Mouse (Mus musculus) embryo, embryonic 11 days (tissue): ENCODE measurements around the gene Nr6a1.

Experiments
- DNase-seq: peaks from one replicate; pipeline ENCODE4 v3.0.0-alpha.2; 2015

Nr6a1 gene

GRCm38 (mm10) chr2:38927115-38927979, at the start of gene Nr6a1:
Gene Nr6a1, minus strand, starts transcription at chr2:38927688.
- DNase-seq = peak; percentile 90

DNA sequence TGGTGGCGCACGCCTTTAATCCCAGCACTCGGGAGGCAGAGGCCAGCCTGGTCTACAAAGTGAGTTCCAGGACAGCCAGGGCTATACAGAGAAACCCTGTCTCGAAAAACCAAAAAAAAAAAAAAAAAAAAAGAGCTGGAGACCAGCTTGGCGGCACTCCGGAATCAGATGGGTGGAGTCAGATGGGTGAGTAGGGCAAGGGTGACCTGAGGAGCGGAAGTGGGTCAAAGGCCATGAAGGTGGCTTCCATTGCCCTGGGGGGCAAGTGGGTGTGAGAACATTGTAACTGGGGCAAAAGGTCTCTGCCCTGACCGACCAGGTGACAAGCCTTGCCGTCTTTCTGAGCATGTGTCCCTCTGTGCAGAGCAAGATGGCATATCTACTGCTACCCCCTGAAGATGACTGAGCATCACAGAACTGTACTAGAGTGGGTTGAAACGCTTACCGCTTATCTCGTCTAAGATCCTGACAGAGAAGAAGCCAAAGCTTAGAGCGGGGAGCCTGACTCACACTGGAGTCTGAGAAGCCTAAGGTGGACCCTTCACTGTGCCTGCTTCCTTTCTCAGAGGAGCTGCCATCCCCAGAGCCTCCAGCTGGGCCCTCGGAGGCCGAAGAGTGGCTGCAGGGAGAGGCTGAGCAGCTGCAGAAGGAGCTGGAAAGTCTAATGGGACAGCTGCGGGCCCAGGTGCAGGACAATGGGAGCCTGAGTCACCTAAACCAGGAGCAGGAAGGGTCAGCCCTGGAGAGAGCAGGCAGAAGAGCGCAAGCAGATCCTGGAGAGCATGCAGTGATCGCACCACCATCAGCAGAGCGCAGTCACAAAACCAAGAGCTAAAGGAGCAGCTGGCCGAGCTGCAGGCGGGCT, 48.7 kb upstream of the Nr6a1 start:
- DNase-seq = no peak

GRCm38 (mm10) chr2:38975181-38975580, 47.7 kb upstream of the Nr6a1 start:
- DNase-seq = no peak

- no peak for DNase-seq
These were observed 46.7 kb upstream of the Nr6a1 start for GRCm38 (mm10) chr2:38974171-38974570.

- no peak for DNase-seq
These were observed 46.2 kb upstream of the Nr6a1 start for GRCm38 (mm10) chr2:38973701-38974100.

DNA sequence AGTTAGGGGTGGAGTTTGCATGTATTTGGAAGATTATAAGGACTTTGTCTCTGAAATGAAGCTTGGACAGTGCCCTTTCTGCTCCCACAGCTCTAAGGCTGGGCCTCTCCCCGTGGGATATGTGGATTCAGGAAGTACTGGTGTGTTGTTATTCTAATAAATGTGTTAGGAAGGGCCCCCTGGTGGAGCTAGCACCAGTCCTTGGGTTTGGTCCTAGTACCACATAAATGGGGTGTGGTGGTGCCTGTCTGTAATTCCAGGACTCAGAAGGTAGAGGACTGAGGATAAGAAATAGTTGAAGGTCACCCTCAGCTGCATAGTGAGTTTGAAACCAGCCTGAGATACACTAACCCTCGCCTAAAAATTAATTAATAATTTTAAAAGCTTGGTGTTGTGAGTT, 45.7 kb upstream of the Nr6a1 start:
- DNase-seq = no peak

- DNase-seq = no peak
These were observed 42.6 kb upstream of the Nr6a1 start for GRCm38 (mm10) chr2:38970057-38970456.

DNA sequence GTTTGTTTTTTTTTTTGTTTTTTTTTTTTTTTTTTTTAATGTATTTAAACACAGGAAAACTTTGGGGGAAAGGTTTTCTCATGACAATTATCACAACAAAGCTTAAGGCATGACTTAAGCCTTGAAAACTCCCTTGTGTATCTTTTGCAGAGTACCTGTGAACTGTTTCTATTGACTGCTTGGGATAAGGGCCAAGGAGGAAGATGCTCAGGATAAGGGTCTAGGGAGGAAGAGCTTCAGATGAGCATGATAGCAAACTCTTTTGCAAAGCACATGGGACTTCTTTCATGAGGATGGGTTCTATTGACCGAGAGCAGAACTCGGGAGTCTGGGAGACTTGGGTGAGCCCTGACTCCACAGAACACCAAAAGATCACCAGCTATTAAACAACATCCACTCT, 42.2 kb upstream of the Nr6a1 start:
- no peak for DNase-seq

- DNase-seq = peak; percentile 76
These were observed 36.7 kb upstream of the Nr6a1 start for GRCm38 (mm10) chr2:38964198-38964597.

DNA sequence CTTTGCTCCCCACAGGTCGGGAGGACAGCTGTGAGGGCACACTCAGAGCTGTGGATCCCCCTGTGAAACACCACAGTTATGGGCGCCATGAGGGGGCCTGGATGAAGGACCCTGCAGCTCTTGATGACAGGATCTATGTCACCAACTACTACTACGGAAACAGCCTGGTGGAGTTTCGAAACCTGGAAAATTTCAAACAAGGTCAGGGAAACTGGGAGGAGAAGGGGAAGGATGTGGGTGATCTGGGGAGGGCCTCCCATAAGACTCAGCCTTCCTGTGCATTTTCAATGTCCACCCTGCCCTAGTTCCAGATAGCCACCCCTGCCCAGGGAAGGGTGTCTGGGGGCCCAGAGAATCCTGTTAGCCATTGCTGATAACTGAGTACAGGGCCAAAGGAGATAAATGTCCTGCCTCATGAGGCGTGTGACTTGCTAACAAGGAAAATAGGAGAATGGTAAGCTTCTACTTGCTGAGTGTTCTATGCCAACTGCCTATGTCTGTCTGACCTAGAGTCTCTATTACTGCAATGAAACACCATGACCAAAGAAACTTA, 30.3 kb upstream of the Nr6a1 start:
- no peak for DNase-seq

GRCm38 (mm10) chr2:38956062-38956461, 28.6 kb upstream of the Nr6a1 start:
- no peak for DNase-seq

- no peak for DNase-seq
These were observed 25.8 kb upstream of the Nr6a1 start for GRCm38 (mm10) chr2:38953152-38953883.

- no peak for DNase-seq
These were observed 22.8 kb upstream of the Nr6a1 start for GRCm38 (mm10) chr2:38950281-38950719.

GRCm38 (mm10) chr2:38947566-38947965, 20.1 kb upstream of the Nr6a1 start:
- no peak for DNase-seq

DNA sequence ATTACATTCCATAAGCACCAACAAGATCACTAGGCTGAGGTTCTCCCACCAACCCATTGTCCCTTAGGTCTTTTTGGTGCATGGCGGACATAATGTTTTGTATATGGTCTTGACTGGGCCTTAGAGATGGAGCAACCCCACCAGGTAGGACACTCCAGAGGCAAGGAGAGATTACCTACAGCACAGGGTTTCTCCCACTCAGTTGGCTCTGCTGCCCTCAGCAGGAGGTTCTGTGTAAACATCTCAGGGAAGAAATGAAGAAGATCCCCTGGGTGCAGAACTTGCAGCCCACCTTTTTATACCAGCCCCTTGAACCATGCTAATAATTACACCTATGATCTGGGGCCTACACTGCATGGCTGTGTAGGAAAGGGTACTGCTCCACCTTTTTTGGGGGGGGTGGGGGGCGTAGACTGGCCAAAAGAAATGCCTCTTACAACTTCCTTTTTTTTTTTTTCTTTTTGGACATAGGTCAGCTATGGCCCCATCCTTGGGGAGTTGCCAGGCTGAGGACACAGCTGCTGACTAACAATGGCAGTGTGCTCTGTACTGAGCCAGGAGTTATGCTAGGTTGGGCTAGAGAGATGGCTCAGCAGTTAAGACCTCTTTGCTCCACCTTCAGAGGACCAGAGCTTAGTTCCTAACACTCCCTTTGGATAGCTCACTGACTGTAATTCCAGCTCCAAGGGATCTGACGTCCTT, 17.1 kb upstream of the Nr6a1 start:
- no peak for DNase-seq

- no peak for DNase-seq
These were observed 16.5 kb upstream of the Nr6a1 start for GRCm38 (mm10) chr2:38943977-38944376.

DNA sequence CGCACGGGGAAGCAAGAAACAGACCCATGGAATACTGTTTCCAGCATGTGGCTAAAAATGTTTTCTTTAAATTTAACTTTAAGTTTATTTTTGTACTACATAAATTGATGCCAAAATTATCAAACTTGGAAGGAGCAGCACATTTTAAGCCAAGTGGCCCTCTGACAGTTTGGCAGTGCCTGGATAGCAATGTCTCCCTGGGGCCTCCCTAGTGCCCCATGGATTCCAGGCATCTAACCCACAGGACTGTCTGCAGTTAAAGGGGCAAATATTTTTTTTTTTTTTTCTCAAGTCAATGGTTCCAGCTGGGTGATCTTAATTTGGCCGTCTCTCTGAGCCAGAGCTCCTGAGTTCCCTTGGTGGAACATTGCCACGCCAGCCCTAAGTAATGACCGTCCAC, 15.7 kb upstream of the Nr6a1 start:
- no peak for DNase-seq

GRCm38 (mm10) chr2:38941898-38942297, 14.4 kb upstream of the Nr6a1 start:
- no peak for DNase-seq

DNA sequence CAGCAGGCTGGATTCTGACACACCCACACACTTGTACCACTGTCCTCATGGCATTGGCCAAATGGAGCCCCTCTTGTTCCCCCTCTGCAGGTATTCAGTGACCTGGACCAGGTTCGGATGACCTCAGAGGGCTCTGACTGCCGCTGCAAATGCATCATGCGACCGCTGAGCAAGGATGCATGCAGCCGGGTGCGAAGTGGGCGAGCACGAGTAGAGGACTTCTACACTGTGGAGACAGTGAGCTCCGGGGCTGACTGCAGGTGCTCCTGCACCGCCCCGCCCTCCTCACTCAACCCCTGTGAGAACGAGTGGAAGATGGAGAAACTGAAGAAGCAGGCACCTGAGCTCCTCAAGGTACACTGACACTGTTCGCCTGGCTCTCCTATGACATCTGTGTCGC, 13.9 kb upstream of the Nr6a1 start:
- no peak for DNase-seq

DNA sequence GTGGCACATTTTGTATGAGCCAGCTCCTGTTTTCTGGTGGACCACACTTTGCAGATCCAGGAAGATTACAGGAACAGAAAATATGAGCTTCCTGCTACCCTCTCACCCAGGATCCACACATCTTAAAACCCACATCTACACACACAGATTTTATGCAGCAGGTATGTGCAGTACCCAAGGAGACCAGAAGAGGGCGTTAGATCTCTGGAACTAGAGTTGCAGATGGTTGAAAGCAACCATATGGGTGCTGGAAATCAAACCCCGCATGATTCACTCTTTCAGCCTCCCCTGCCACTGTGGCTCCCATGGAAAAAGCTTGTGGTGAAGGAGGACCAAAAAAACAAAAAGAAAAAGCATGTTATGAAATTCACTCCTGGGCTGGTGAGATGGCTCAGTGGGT, 11.6 kb upstream of the Nr6a1 start:
- no peak for DNase-seq

DNA sequence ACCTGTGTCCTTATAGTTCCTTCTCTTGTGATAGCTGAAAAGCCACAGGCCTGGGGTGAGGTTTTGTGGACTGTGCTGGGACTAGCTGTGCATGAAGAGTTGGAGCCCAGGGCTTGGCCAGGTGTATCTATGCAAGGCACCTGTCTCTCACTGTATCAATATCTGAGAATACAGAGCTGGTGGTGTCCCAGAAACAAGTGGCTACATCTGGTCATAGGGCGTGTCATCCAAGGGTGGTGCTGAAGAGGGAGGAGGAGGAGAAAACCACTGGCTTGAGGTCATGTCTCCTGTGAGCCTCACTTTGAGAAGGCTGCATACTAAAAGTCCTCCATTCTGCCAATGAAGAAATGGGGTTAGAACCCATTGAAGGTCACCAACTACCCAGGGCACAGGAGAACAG, 10.5 kb upstream of the Nr6a1 start:
- no peak for DNase-seq

DNA sequence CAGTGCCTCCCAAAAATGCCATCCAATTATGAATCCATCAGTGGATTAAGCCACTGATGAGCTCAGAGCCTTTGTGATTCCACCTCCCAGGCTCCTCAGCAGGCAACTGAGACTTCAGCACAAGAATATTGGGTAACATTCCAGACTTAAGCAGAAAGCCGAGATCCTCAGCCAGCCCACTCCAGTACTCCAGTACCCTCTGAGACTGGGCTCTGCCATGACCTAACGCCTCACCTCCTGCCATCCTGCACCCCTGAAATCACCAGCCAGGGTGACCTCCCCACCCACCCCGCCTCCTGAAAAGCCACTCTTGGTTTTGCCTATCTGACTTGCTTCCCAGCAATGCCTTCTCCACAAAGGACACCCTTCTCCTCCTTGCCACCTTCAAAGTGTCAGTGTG, 9.9 kb upstream of the Nr6a1 start:
- DNase-seq = no peak
